Mouse (Mus musculus): ENCODE results near the gene Scrn1. TPM values are rescaled to one million over a fixed set of nuclear protein-coding genes. Genes with fewer than 3 reads are reported as not detected.

The Scrn1 gene
- polyA plus RNA-seq, 1 experiment from 2014 or later = 86.4 TPM

DNA sequence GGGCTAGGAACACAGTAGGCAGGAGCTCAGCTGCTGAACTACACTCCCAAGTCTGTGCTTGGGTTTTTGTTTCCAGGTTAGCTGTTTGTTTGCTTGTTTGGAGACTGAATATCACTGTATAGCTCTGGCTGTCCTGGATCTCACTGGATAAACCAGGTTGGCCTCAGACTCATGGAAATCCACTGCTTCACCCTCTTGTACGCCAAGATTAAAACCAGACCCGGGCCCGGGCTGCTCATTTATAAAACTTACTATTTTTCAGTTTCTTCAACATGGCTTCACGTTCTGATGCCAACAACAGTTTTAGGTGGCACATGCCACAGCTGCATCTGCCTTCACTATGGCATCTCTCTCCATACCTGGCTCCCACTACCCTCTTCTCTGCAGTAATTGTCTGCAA, 2.7 kb downstream of the Scrn1 start:
- ATAC-seq (ENCODE audit: low FRiP score, low read depth) = no peak
- Histone ChIP-seq H3K4me3 (peak overlapping the region; percentile 63; the same call in 1 of the 2 replicates), H3K4me1 (peaks cover 59% of the 10 kb centered on the region), H3K36me3 (no peaks in the 10 kb centered on the region), H3K27ac (replicated peaks) (no peak overlapping the region), H3K4me2 (replicated peaks) (peak overlapping the region; percentile 74), H3K27me3 (peaks cover 4% of the 10 kb centered on the region; the same call in 1 of the 2 replicates), H3K9me3 (no peaks in the 10 kb centered on the region), H3K9ac (replicated peaks) (no peak overlapping the region)
- WGBS = 87% methylated on average over 4 of the region's 4 CpGs

DNA sequence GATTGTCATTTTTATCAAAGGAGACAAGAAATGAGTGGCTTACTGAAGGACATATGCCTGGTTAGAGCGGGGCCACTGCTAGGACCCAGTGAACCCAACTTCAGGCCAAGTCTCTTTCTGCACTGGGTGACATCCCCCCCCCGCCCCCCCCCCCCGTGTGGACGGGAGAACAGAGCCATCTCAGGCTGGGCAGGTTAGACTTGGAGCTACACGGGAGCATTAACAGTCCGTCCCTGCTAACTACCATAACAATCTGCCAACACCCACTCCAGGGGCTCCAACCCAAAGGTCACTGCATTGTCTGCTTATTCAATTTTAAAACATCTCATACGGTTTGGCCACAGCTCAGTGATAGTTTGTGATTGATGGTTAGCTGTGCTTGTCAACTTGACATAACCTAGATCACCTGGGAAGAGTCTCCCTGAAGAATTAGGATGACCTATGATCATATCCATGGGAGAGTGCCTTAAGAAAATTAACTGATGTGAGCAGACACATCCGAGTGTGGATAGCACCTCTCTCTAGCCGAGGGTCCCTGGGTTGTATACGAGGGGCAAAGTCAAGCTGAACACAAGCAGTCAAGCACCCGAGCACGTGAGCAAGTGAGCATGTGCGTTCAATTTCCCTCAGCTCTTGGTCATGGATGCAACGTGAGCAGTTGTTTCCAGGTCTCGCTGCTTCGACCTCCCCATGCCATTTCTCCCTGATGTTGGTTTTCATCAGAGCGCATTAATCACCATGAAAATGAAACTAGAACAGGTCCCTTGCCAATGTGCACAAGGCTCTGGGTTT, 4.1 kb downstream of the Scrn1 start:
- 0 out of 2 replicates have a peak, but pooled peaks cover 3% of the 10 kb centered on the region for H3K36me3 ChIP-seq
- H3K4me1 ChIP-seq = peaks cover 52% of the 10 kb centered on the region
- no peak overlapping the region for H3K27ac ChIP-seq (replicated peaks)
- H3K4me3 ChIP-seq = no peak overlapping the region
- H3K27me3 ChIP-seq = 0 out of 2 replicates have a peak, but pooled peaks cover 3% of the 10 kb centered on the region
- no peaks in the 10 kb centered on the region for H3K9me3 ChIP-seq
- H3K9ac ChIP-seq (replicated peaks) = no peak overlapping the region
- 73% methylated on average over 17 of the region's 17 CpGs for WGBS
- no peak for ATAC-seq (ENCODE audit: low FRiP score, low read depth)
- H3K4me2 ChIP-seq (replicated peaks) = no peak overlapping the region

DNA sequence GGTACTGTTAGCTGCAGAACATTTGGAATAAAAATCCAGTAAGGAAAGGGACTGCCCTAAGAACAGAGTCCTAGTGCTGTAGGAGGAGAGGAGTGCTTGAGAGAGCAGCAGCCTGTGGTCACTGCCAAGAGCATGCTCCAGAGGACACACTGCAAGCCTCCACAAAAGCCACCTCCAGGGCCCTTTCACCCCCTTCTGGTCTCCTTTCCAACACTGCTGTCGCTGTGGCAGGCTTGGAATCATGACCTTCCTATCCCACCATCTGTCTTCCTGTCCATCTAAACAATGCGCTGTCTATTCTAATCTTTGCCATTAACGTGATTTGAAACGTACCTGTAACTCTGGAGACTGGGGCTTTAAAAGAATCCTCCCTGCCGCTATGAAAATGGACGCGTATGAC, 7.8 kb downstream of the Scrn1 start:
- Histone ChIP-seq H3K36me3 (0 out of 2 replicates have a peak, but pooled peaks cover 3% of the 10 kb centered on the region), H3K27ac (replicated peaks) (0 out of 2 replicates have a peak overlapping the region, but pooled peaks have one; percentile 22), H3K27me3 (0 out of 2 replicates have a peak, but pooled peaks cover 3% of the 10 kb centered on the region), H3K4me3 (no peak overlapping the region), H3K4me2 (replicated peaks) (no peak overlapping the region), H3K9me3 (no peaks in the 10 kb centered on the region), H3K9ac (replicated peaks) (no peak overlapping the region), H3K4me1 (peaks cover 54% of the 10 kb centered on the region)
- no peak for ATAC-seq (ENCODE audit: low FRiP score, low read depth)
- WGBS = 69% methylated on average over 7 of the region's 7 CpGs

DNA sequence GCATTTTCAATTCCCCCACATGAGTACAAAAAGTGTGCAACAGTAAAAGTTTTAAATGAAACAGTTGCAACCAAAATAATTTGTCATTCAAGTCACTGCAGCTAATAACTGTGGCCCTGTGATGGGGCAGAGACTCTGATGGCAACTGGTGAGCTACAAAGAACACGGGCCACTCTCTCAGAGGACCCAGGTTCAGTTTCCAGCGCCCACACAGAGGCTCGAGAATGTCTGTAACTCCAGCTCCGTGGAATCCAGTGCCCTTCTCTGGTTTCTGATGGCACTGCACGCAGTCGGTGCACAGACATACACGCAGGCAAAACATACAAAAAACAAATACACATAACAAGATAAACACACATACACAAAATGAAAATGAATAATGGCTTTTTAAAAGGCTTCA, 8.6 kb downstream of the Scrn1 start:
- Histone ChIP-seq H3K27me3 (0 out of 2 replicates have a peak, but pooled peaks cover 3% of the 10 kb centered on the region), H3K4me1 (peaks cover 57% of the 10 kb centered on the region)
- 97% methylated on average over 7 of the region's 7 CpGs for WGBS

DNA sequence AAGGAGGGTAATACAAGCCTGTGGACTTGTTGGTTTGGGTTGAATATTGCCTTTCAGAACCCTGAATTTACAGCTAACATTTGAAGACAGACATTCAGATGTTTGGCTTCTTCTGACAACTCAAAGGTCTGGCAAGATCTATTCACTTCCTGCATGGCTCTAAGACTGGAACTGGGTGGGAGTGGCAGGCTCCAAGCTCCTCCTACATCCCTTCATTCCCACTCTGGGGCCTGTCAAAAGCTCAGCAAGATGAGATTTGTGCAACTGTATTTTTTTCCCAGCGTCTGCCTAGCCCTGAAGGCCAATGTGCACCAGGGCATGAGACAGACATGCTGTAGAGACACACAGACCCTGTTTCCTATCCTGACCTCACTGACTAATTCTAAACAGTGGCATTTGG, 10.5 kb downstream of the Scrn1 start:
- Histone ChIP-seq H3K4me3 (no peak overlapping the region), H3K4me1 (peaks cover 67% of the 10 kb centered on the region), H3K9me3 (no peaks in the 10 kb centered on the region), H3K27me3 (0 out of 2 replicates have a peak, but pooled peaks cover 9% of the 10 kb centered on the region), H3K27ac (replicated peaks) (peak overlapping the region; percentile 75), H3K9ac (replicated peaks) (no peak overlapping the region), H3K4me2 (replicated peaks) (no peak overlapping the region), H3K36me3 (0 out of 2 replicates have a peak, but pooled peaks cover 9% of the 10 kb centered on the region)
- ATAC-seq (ENCODE audit: low FRiP score, low read depth) = no peak
- WGBS = 43% methylated on average over 1 of the region's 1 CpGs

More for the DNA sequence above, 8.6 kb downstream of the Scrn1 start:
- no peak overlapping the region for H3K4me3 ChIP-seq
- H3K9me3 ChIP-seq = no peaks in the 10 kb centered on the region
- no peak for ATAC-seq (ENCODE audit: low FRiP score, low read depth)
- H3K36me3 ChIP-seq = 0 out of 2 replicates have a peak, but pooled peaks cover 3% of the 10 kb centered on the region
- H3K27ac ChIP-seq (replicated peaks) = no peak overlapping the region
- no peak overlapping the region for H3K4me2 ChIP-seq (replicated peaks)
- no peak overlapping the region for H3K9ac ChIP-seq (replicated peaks)

DNA sequence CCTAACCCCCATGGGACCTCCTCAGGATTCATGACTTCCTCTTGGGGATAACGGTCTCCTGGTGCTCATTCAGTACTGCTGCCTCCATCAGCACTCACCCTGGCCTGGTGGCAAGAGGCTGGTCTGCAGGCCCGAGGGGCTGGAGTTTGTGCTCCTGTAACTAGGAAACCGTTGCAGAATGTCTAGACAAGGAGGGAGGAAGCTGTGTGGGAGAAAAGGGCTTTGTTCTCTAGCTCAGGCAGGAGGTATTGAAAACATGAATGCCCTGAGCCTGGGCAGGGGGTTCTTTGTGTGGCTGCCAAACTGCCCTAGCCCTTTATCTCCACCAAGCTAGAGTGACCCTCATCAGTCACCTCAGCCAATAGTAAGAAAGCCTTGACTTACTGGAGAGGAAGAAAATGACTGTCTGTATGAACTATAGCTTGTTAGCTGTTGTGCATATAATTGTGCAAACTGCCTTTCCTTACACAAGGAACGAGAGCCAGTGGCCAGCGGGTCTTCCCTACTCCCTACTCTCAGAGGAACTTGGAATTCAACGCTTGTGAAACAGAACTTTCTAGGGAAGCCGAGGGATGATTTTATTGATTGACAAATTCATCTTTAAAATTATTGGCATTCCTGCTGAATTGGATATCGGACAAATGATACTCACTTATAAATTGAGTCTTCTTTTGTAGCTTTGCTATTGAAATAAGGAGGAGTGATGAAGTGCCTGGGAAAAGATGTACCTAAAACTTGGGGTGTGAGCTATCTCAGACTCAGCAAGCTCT, 11.8 kb downstream of the Scrn1 start:
- Histone ChIP-seq H3K4me1 (peaks cover 65% of the 10 kb centered on the region), H3K36me3 (0 out of 2 replicates have a peak, but pooled peaks cover 9% of the 10 kb centered on the region), H3K9me3 (no peaks in the 10 kb centered on the region), H3K27ac (replicated peaks) (peak overlapping the region; percentile 75), H3K4me3 (no peak overlapping the region), H3K27me3 (0 out of 2 replicates have a peak, but pooled peaks cover 9% of the 10 kb centered on the region), H3K9ac (replicated peaks) (no peak overlapping the region), H3K4me2 (replicated peaks) (peak overlapping the region; percentile 12)
- 10% methylated on average over 8 of the region's 8 CpGs for WGBS
- peak; percentile 91 for ATAC-seq (ENCODE audit: low FRiP score, low read depth)

DNA sequence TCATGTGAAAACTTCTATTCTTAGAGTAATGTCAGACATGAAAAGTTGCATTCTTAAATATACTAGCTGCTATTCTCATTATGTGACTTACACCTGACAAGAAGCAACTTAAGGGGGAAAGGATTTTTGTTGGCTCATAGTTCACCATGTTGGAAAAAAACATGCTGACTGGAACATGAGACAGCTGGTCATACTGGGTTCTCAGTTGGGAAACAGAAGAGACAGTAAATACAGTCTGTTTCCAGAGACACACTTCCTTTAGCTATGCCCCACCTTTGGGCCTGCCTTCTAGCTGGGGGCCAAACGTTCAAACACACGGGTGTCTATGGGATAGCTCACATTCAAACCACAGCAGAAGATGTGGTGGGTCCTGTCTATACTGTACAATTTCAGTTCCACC, 12.7 kb downstream of the Scrn1 start:
- 55% methylated on average over 2 of the region's 2 CpGs for WGBS
- H3K9ac ChIP-seq (replicated peaks) = no peak overlapping the region

DNA sequence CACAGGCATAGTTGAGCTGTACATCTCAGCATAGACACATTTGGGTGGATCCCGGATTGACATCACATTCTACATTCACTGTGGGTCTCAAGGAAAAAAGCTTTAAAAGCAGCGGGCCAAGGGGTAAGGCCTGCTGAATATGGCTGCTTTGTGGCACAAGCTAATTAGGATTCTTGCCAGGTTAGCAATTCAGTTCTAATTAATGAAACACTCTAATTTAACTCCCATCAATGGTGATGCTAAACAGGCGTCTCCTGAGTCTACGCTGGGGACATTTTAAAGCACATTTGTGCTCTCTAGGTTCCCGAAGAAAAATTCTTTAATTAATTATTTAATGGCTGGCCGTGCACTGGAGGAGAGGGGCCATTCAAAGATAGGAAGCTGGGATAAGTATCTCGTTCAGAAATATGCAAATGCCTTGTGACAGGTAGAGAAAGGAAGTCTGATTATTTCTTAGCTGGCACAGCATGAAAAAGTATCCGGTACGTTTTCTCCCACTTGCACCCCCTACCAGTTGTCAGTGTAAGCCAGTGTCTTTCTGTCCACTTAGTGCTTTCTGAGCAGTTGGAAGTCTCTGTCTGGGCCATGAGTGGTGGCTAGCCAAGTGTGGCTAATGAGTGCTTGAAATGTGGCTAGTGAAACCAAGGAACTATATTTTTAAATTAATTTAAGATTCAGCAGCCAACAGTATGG, 13.4 kb downstream of the Scrn1 start:
- H3K4me2 ChIP-seq (replicated peaks) = no peak overlapping the region
- H3K36me3 ChIP-seq = 0 out of 2 replicates have a peak, but pooled peaks cover 14% of the 10 kb centered on the region
- H3K4me1 ChIP-seq = peaks cover 72% of the 10 kb centered on the region
- WGBS = 29% methylated on average over 9 of the region's 9 CpGs
- H3K27ac ChIP-seq (replicated peaks) = peak overlapping the region; percentile 54
- H3K4me3 ChIP-seq = no peak overlapping the region
- peak; percentile 23; the same call in 1 of the 2 replicates for ATAC-seq (ENCODE audit: low FRiP score, low read depth)
- H3K9ac ChIP-seq (replicated peaks) = no peak overlapping the region
- H3K9me3 ChIP-seq = no peaks in the 10 kb centered on the region
- peaks cover 9% of the 10 kb centered on the region; the same call in 1 of the 2 replicates for H3K27me3 ChIP-seq

More for the DNA sequence above, 12.7 kb downstream of the Scrn1 start:
- Histone ChIP-seq H3K27me3 (peaks cover 9% of the 10 kb centered on the region; the same call in 1 of the 2 replicates), H3K4me1 (peaks cover 71% of the 10 kb centered on the region), H3K9me3 (no peaks in the 10 kb centered on the region), H3K27ac (replicated peaks) (peak overlapping the region; percentile 75), H3K4me3 (no peak overlapping the region), H3K36me3 (0 out of 2 replicates have a peak, but pooled peaks cover 9% of the 10 kb centered on the region), H3K4me2 (replicated peaks) (peak overlapping the region; percentile 12; the same call in 1 of the 2 replicates)
- ATAC-seq (ENCODE audit: low FRiP score, low read depth) = no peak

DNA sequence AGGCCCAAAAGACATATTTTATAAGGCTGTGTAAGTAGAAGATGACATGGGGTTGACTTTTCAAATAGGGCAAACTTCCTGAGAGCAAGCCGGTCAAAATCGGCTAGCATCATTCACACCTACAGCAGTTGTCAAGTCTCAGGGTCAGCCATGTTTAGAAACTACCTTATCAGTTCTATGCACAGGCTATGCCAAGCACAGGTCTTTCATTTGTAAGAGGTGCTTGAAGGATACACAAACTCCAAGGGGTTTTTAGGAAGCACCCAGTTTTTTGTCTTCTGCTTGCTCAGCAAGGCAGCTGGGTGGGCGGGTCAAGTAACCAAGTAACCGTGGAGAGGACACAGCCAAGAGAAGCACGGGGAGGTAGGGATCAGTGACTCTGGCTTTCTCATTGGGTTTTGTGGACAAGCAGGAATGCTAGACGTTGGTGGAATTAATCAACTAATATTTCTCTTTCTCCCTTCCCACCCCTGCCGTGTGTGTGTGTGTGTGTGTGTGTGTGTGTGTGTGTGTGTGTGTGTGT, 15.4 kb downstream of the Scrn1 start:
- Histone ChIP-seq H3K9ac (replicated peaks) (no peak overlapping the region), H3K36me3 (0 out of 2 replicates have a peak, but pooled peaks cover 12% of the 10 kb centered on the region), H3K4me2 (replicated peaks) (no peak overlapping the region), H3K27ac (replicated peaks) (no peak overlapping the region), H3K27me3 (peaks cover 7% of the 10 kb centered on the region; the same call in 1 of the 2 replicates), H3K4me3 (no peak overlapping the region), H3K9me3 (no peaks in the 10 kb centered on the region), H3K4me1 (peaks cover 69% of the 10 kb centered on the region)
- no peak for ATAC-seq (ENCODE audit: low FRiP score, low read depth)
- WGBS = 58% methylated on average over 6 of the region's 7 CpGs

DNA sequence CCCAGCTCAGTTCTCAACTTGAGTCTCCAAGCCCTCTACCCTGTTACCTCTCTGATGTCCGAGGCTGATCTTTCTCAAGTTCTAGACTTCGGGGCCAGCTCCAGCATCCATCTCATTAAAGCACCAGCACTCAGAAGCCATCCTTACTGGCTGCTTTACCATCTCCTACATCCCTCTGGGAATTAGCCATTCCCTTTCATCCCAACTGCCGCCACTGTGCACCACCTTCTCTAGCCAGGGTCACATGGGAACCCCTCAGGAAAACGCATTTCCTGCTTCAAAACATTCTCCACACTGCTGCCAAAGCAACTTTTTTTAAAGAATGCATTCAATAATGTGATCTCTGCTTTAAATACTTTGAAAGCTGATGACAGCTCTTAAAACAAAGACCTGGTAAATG, 17.0 kb downstream of the Scrn1 start:
- WGBS = 68% methylated on average over 4 of the region's 4 CpGs
- Histone ChIP-seq H3K4me1 (peaks cover 53% of the 10 kb centered on the region), H3K36me3 (0 out of 2 replicates have a peak, but pooled peaks cover 16% of the 10 kb centered on the region), H3K27me3 (peaks cover 7% of the 10 kb centered on the region; the same call in 1 of the 2 replicates), H3K27ac (replicated peaks) (no peak overlapping the region), H3K4me3 (no peak overlapping the region), H3K9me3 (no peaks in the 10 kb centered on the region), H3K4me2 (replicated peaks) (no peak overlapping the region), H3K9ac (replicated peaks) (no peak overlapping the region)
- no peak for ATAC-seq (ENCODE audit: low FRiP score, low read depth)
